Mouse (Mus musculus) spleen, adult 12 weeks (tissue): ENCODE measurements around the gene Arhgef12.

Source experiments
- DNase-seq: peaks from one replicate; pipeline ENCODE4 v3.0.0; 2022; ENCODE audit warnings: low spot score

Gene Arhgef12

GRCm38 (mm10) chr9:43074611-43075010 is 32.4 kb downstream of the Arhgef12 start:
- DNase-seq, result no peak

DNA sequence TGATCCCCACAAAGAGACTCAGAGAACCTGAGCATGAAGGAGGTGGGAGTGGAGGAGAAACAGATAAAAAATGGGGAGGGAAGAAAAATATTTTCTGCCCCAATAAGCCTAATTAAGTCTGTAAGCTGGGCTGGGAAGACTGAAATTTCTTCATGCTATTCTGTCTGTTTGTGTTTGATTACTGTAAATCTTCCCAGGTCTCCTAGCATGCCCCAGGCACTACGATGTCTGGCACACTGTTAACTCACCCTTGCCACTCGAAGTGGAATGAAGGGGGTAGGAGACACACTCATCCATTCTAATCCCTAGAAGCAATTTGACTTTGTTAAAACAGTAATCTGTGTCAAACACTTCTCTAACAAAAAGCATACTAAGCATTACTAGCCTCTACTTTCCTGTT is 35.3 kb downstream of the Arhgef12 start:
- no peak for DNase-seq

GRCm38 (mm10) chr9:43071176-43071575 is 35.9 kb downstream of the Arhgef12 start:
- DNase-seq, result no peak

DNA sequence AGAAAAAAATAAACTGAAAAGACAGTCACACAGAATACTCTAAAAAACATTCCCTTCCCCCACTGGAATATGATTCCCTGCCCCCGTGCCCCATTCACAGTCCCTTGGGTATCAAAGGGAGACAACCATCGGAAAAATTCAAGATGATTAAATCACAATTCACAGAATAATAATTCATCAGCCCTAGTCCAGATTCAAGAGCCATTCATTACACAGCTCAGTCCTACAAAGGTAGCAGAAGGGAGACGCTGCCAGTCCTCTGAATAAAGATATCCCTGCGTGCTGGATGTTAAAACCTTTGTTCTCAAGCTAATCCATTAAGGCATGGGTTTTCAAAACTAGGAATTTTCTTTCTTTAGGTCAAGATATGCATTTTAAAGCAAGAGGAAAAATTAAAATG is 36.5 kb downstream of the Arhgef12 start:
- no peak for DNase-seq

DNA sequence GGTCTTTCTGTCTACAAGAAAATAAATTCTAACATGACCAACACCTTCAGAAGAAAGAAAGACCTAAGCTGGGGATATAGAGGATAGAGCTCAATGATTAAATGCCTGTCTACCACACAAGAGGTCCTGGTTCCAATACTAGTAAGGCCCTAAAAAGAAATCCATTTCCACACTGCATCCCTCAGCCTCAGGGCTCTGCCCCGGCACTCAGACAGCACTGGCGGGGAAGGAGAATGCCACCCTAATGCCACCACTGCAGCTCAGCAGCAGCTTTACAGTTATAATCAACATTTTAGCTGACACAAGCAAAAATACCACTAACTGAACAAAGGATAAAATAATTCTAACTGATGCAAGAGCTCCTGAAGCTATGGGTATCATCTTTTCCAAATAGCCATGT is 36.9 kb downstream of the Arhgef12 start:
- DNase-seq, result no peak

DNA sequence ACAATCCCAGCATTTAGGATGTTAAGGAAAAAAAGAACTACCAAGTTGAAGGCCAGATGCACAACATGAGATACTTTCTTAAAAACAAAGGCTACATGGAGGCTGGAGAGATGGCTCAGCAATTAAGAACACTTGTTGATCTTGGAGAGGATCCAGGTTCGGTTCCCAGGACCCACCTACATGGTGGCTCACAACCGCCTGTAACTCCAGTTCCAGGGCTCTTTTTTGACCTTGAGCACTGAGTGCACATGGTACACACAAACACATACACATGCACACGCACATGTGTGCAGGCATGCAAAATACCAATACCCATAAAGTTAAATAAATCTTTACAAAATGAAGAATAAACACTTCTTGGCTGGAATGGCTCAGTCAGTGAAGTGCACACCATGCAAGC is 39.1 kb downstream of the Arhgef12 start:
- DNase-seq, result no peak

DNA sequence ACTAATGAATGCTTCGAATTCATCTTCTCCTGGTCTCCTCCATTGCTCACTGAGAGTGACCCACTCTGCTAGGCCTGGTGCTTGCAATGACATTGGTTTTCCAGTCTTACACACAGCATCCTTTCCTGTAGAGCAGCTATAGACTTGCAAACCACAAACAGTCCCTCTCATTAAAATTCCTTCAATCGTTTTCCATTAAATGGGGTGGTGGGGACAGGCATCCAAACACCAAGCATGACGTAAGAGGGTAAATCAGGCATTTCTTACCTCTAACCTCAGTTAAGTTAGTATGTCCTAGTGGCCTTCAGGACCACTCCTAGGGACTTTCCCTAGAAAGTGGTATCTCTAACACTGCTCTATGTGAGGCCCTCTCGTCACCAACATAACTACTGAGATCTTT is 41.8 kb downstream of the Arhgef12 start:
- no peak for DNase-seq

GRCm38 (mm10) chr9:43061545-43061944 is 45.5 kb downstream of the Arhgef12 start:
- no peak for DNase-seq

DNA sequence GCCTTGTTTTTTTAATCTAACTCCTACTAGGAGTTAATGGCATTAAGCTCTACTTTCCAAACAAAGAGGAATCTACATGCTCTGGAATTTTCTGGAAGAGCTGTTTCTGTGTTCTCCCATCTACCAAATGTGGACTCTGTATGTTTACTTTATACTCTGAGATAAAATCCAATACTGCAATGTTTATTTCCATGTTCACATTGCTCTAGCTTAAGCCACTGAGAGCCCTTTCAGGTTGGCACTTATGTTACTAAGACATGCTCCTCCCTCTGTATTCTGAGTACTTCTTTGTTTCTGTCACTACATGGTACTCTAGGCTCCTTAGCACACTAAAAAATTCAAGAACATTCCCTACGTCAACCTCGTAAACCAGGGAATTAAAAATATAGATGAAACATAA is 56.6 kb downstream of the Arhgef12 start:
- no peak for DNase-seq

DNA sequence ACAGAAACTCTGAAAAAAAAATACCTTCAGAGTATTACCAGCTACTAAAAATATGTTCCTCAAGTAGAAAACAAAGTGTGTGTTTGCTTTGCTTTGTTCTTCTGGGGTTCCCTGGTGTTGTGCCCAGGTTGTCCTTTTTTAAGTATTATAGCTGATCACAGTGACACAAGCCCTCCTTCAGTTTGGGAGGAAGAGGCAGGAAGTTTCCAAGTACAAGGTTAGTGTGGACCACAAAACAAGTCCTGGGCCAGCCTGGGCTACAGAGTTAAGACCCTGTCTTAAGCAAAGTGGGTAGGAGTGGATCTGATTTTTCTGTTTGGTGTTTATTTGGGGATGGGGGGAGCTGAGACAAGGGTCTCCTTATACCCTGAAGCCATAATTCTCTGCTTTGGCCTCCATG is 62.6 kb downstream of the Arhgef12 start:
- DNase-seq, result no peak

GRCm38 (mm10) chr9:43038466-43038865 is 68.6 kb downstream of the Arhgef12 start:
- no peak for DNase-seq

GRCm38 (mm10) chr9:43035208-43035607 is 71.8 kb downstream of the Arhgef12 start:
- DNase-seq, result no peak

DNA sequence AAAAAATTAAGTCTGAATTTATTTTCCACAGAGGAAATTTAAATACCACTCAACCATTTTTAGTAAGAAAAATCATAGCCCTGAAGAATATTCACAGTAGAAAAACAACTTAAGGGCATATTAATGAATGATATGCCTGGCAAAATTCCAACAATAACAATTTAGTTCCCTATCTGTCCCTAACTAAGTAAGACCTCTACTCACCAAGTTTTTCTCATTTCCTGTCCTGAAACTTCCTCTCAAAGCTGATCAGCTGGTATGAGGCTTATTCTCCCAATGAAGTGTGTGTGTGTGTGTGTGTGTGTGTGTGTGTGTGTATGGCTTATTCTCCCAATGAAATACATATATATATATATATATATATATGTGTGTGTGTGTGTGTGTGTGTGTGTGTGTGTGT is 72.8 kb downstream of the Arhgef12 start:
- no peak for DNase-seq

GRCm38 (mm10) chr9:43027757-43028156 is 79.3 kb downstream of the Arhgef12 start:
- no peak for DNase-seq

DNA sequence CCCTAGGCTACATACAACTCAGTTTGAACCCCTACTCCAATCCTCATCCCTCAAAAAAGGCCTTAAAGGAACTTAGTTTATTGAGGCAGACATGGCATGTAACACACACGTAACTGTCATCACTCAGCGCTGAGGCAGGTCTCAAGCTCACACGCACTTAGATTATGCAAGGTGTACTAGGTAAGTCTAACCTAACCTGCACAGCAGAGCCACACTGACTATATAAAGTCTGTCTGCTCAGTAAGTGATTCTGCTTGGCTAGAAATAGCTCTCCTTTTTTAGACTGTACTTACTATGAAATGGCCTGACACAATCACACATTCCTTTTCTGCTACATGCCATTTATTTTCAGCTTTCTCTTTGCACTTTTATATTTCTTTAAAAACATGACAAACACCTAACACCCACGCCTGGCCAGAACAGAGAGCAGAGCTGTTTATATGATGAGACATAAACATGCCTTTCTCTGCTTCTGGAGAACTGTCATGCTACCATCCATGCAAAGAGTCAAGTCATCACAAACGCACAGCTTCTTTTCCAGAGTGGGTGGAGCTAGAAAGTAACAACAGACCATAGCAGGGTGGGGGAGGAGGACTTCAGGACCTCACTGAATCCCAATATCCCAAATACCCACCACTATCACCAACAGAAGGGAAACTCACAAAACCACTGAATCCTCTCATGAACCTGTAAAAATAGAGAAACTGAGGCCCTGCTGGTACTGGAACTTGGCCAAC is 85.4 kb downstream of the Arhgef12 start:
- no peak for DNase-seq

DNA sequence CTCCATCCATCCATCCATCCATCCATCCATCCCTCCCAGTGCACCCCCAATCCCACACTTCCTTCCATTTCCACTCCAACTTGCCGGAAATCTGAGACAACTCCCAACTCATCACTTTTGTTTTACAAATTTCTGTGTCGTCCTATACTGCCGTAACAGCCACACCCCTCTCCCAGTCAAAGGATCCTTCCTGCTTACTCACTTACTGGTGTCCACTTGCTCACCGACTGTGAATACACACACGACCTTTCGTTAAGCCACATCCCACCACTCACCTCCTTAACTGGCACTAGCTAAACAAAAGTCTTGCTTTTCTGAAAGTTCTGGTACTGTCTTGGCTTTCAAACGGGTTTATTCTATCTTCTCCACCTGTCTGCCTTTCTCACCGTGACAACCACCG is 87.4 kb downstream of the Arhgef12 start:
- no peak for DNase-seq

GRCm38 (mm10) chr9:43015786-43016185 is 91.3 kb downstream of the Arhgef12 start:
- no peak for DNase-seq

GRCm38 (mm10) chr9:43015366-43015765 is 91.7 kb downstream of the Arhgef12 start:
- no peak for DNase-seq

GRCm38 (mm10) chr9:43014886-43015285 is 92.2 kb downstream of the Arhgef12 start:
- no peak for DNase-seq

GRCm38 (mm10) chr9:43012541-43012940 is 94.5 kb downstream of the Arhgef12 start:
- DNase-seq, result no peak

GRCm38 (mm10) chr9:43011061-43011460 is 96.0 kb downstream of the Arhgef12 start:
- DNase-seq, result no peak

GRCm38 (mm10) chr9:43003881-43004280 is 103.2 kb downstream of the Arhgef12 start:
- no peak for DNase-seq

- DNase-seq, result no peak
Measured at GRCm38 (mm10) chr9:43003017-43003416, 104.0 kb downstream of the Arhgef12 start.

GRCm38 (mm10) chr9:43000595-43001250 is 106.3 kb downstream of the Arhgef12 start:
- no peak for DNase-seq
